Comparison of ENCODE assay signal across 10 mouse cellular contexts in genomic region chr3:149295942-149296341, GRCm38 (mm10).
DNase-seq lines count a peak whose midpoint lies in the region; ATAC-seq lines count a peak whose summit lies in the region.
"Had no signal": no experiment of that assay in that cellular context is flagged by ENCODE, and none has a peak within 500 bp of the region (broad histone marks: within the 10 kb centered on the region; RNA-seq: fewer than 3 reads in every experiment).

No protein-coding gene starts in this region.

- H3K9me3 ChIP-seq in forebrain, embryonic 15.5 days, result no peaks in the 10 kb centered on the region
- H3K9me3 ChIP-seq in limb, embryonic 11.5 days (ENCODE audit: control insufficient read depth, low read length), result no peaks in the 10 kb centered on the region

- intact Hi-C loops in left cerebral cortex, postnatal 4 days (cut with DNase I), result no loop called here
- intact Hi-C loops in left cerebral cortex, postnatal 36 days (cut with DNase I), result loop anchor here (5.0 kb wide), 1 partner anchor 1791 kb away; no protein-coding TSS in a partner anchor
- intact Hi-C loops in heart, postnatal 25 days (cut with DNase I), result no loop called here

- no peak overlapping the region for H3K4me2 ChIP-seq in forebrain, embryonic 15.5 days (replicated peaks)
- no peak overlapping the region for H3K4me2 ChIP-seq in limb, embryonic 11.5 days (ENCODE audit: low read depth, severe bottlenecking)

- ATAC-seq in forebrain, embryonic 15.5 days (replicated peaks), result peak; percentile 91
- no peak for ATAC-seq in limb, embryonic 11.5 days (ENCODE audit: insufficient number of reproducible peaks, low FRiP score, low TSS enrichment, low read depth)

- DNase-seq in left cerebral cortex, postnatal 4 days, result peak; percentile 39
- DNase-seq in left cerebral cortex, postnatal 36 days (ENCODE audit: low spot score in 2 of 2), result no peak
- peak; percentile 29 for DNase-seq in limb, embryonic 11.5 days (ENCODE audit: low spot score)
- DNase-seq in right cerebral cortex, postnatal 4 days, result peak; percentile 16
- no peak for DNase-seq in heart, postnatal 25 days (ENCODE audit: low spot score)
- DNase-seq in heart, adult 8-10 months (ENCODE audit: low spot score), result no peak
- no peak for DNase-seq in kidney, postnatal 4 days
- DNase-seq: cerebellum, postnatal 36 days; gastrocnemius, postnatal 25 days had no signal

- 8% methylated on average over 6 of the region's 7 CpGs for WGBS in forebrain, embryonic 15.5 days
- WGBS in limb, embryonic 11.5 days, result 52% methylated on average over 6 of the region's 7 CpGs

- H3K9ac ChIP-seq in forebrain, embryonic 15.5 days (replicated peaks), result no peak overlapping the region
- no peak overlapping the region for H3K9ac ChIP-seq in limb, embryonic 11.5 days (ENCODE audit: low read length)

- H3K36me3 ChIP-seq in forebrain, embryonic 15.5 days, result no peaks in the 10 kb centered on the region
- H3K36me3 ChIP-seq in limb, embryonic 11.5 days (ENCODE audit: control insufficient read depth, insufficient read depth, low read length), result no peaks in the 10 kb centered on the region

- H3K4me3 ChIP-seq in forebrain, embryonic 15.5 days, result no peak overlapping the region
- H3K4me3 ChIP-seq in limb, embryonic 11.5 days (ENCODE audit: low read depth, low read length), result no peak overlapping the region

- peak overlapping the region; percentile 50; the same call in 1 of the 2 replicates for H3K27ac ChIP-seq in forebrain, embryonic 15.5 days (replicated peaks)
- no peak overlapping the region; the same call in 1 of the 2 replicates for H3K27ac ChIP-seq in limb, embryonic 11.5 days (replicated peaks; ENCODE audit: low read depth, low read length)

- no peaks in the 10 kb centered on the region for H3K27me3 ChIP-seq in forebrain, embryonic 15.5 days
- no peaks in the 10 kb centered on the region for H3K27me3 ChIP-seq in limb, embryonic 11.5 days (ENCODE audit: control insufficient read depth, insufficient read depth, low read length)

- H3K4me1 ChIP-seq in forebrain, embryonic 15.5 days, result peaks cover 20% of the 10 kb centered on the region
- peaks cover 3% of the 10 kb centered on the region; the same call in 1 of the 2 replicates for H3K4me1 ChIP-seq in limb, embryonic 11.5 days (ENCODE audit: control insufficient read depth, insufficient read depth, low read length)

Comparison
In these comparisons a context has a peak if more than half of its experiments do, and no peak if none do; other contexts are left out.
1. DNase-seq: peak in left cerebral cortex, postnatal 4 days (single experiment), limb, embryonic 11.5 days (single experiment) and right cerebral cortex, postnatal 4 days (single experiment); none in left cerebral cortex, postnatal 36 days (0 of 2), heart, postnatal 25 days (single experiment), heart, adult 8-10 months (single experiment) and kidney, postnatal 4 days (0 of 2).